Mouse (Mus musculus) stomach, embryonic 16.5 days (tissue): ENCODE results near the gene Wipf1. TPM values are rescaled to one million over a fixed set of nuclear protein-coding genes. Genes with fewer than 3 reads are reported as not detected.

ENCODE experiments used
- polyA plus RNA-seq: library from polyadenylated mRNA; unstranded; fragments of >200 nt; fragmentation: Nextera tagmentation; extraction: Ambion mirVana; gene quantifications from 2 replicates; pipeline ENCODE4 v1.2.1, GENCODE M21; 2015

The Wipf1 gene
- polyA plus RNA-seq, 1 experiment from 2014 or later = 7.0 TPM

Other genes starting within 250 kb of the Wipf1 start
- gene Scrn3, start 217.1 kb downstream of the Wipf1 start, polyA plus RNA-seq = 14.7 and 16.1 TPM in 2 replicates
- gene Cir1, start 217.0 kb downstream of the Wipf1 start, polyA plus RNA-seq = 16.2 and 22.4 TPM in 2 replicates
- 6.5 and 7.7 TPM in 2 replicates for gene Gpr155, start 143.2 kb downstream of the Wipf1 start, polyA plus RNA-seq
- 0.16 and 1.7 TPM in 2 replicates for gene Chrna1, start 50.6 kb upstream of the Wipf1 start, polyA plus RNA-seq
- 13.1 and 14.5 TPM in 2 replicates for gene Chn1, start 245.6 kb upstream of the Wipf1 start, polyA plus RNA-seq